26 mouse cellular contexts compared by ENCODE assay signal in genomic region chr11:69423885-69424284, GRCm38 (mm10). TPM values are rescaled to one million over a fixed set of nuclear protein-coding genes. Genes with fewer than 3 reads are reported as not detected.
DNase-seq lines count a peak whose midpoint lies in the region; ATAC-seq and TF ChIP-seq lines count a peak whose summit lies in the region.
"Had no signal": no experiment of that assay in that cellular context is flagged by ENCODE, and none has a peak within 500 bp of the region (broad histone marks: within the 10 kb centered on the region; RNA-seq: fewer than 3 reads in every experiment).

No protein-coding gene starts in this region.

- peak; percentile 3 for DNase-seq in adrenal gland, postnatal 14 days
- no peak for DNase-seq in adrenal gland, postnatal 4 days (ENCODE audit: low spot score in 2 of 2)
- DNase-seq in G1E (ENCODE audit: low spot score): peak; percentile 66
- no peak for DNase-seq in cerebellum, adult 18-20 months
- DNase-seq in kidney, postnatal 25 days: no peak
- DNase-seq: adrenal gland, postnatal 10 days; cerebellum, adult 11-12 months; cerebellum, adult 9-10 months; cerebellum, postnatal 25 days; embryo, embryonic 11 days; gastrocnemius, postnatal 25 days; heart, adult 18-20 months; heart, postnatal 10 days; heart, postnatal 36 days had no signal

- peaks cover 80% of the 10 kb centered on the region for H3K4me1 ChIP-seq in G1E (ENCODE audit: insufficient read depth, low read depth, low read length)
- no peaks in the 10 kb centered on the region for H3K4me1 ChIP-seq in intestine, postnatal 0 days (replicated peaks; ENCODE audit: control insufficient read depth, insufficient read depth, low read length)
- peaks cover 13% of the 10 kb centered on the region; the same call in 1 of the 2 replicates for H3K4me1 ChIP-seq in small intestine, adult 2 months (ENCODE audit: control insufficient read depth, insufficient read depth, insufficient read length, low read length)

- H3K4me3 ChIP-seq in G1E (ENCODE audit: low read depth, low read length): no peak overlapping the region
- no peak overlapping the region for H3K4me3 ChIP-seq in intestine, postnatal 0 days (ENCODE audit: low read depth, low read length)
- H3K4me3 ChIP-seq in small intestine, adult 2 months (ENCODE audit: low read depth, low read length): no peak overlapping the region
- H3K4me3 ChIP-seq: embryonic facial prominence, embryonic 10.5 days; embryonic facial prominence, embryonic 13.5 days; erythroblast, embryonic 14.5 days; forebrain, embryonic 12.5 days; forebrain, embryonic 15.5 days; heart, embryonic 12.5 days; heart, embryonic 15.5 days had no signal

- H3K9me3 ChIP-seq in G1E (replicated peaks): no peaks in the 10 kb centered on the region
- H3K9me3 ChIP-seq in intestine, postnatal 0 days (ENCODE audit: control insufficient read depth): no peaks in the 10 kb centered on the region
- H3K9me3 ChIP-seq: embryonic facial prominence, embryonic 10.5 days; embryonic facial prominence, embryonic 13.5 days; forebrain, embryonic 12.5 days; forebrain, embryonic 15.5 days; heart, embryonic 12.5 days; heart, embryonic 15.5 days had no signal

- H3K4me2 ChIP-seq in intestine, postnatal 0 days (replicated peaks; ENCODE audit: low read depth): peak overlapping the region; percentile 57
- H3K4me2 ChIP-seq: embryonic facial prominence, embryonic 13.5 days; forebrain, embryonic 12.5 days; forebrain, embryonic 15.5 days; heart, embryonic 12.5 days; heart, embryonic 15.5 days; hindbrain, embryonic 14.5 days had no signal

- 0 out of 2 replicates have a peak overlapping the region, but pooled peaks have one; percentile 26 for H3K9ac ChIP-seq in intestine, postnatal 0 days (ENCODE audit: low read depth, low read length)
- H3K9ac ChIP-seq: embryonic facial prominence, embryonic 13.5 days; forebrain, embryonic 12.5 days; forebrain, embryonic 15.5 days; heart, embryonic 12.5 days; heart, embryonic 15.5 days; hindbrain, embryonic 14.5 days had no signal

- H3K36me3 ChIP-seq in G1E (replicated peaks): no peaks in the 10 kb centered on the region
- no peaks in the 10 kb centered on the region for H3K36me3 ChIP-seq in intestine, postnatal 0 days (ENCODE audit: control insufficient read depth, insufficient read depth)
- H3K36me3 ChIP-seq in small intestine, adult 2 months (ENCODE audit: control insufficient read depth, insufficient read depth, low read length): no peaks in the 10 kb centered on the region
- H3K36me3 ChIP-seq: embryonic facial prominence, embryonic 10.5 days; embryonic facial prominence, embryonic 13.5 days; forebrain, embryonic 12.5 days; forebrain, embryonic 15.5 days; heart, embryonic 12.5 days; heart, embryonic 15.5 days had no signal

- 47% methylated on average over 6 of the region's 6 CpGs for WGBS in intestine, postnatal 0 days
- WGBS in small intestine, adult 2 months: 20% methylated on average over 6 of the region's 6 CpGs

- no peaks in the 10 kb centered on the region for H3K27me3 ChIP-seq in G1E (ENCODE audit: insufficient read depth, low read length)
- peaks cover 9% of the 10 kb centered on the region; the same call in 1 of the 2 replicates for H3K27me3 ChIP-seq in intestine, postnatal 0 days (replicated peaks; ENCODE audit: control insufficient read depth, insufficient read depth, low read length)
- H3K27me3 ChIP-seq in small intestine, adult 2 months (ENCODE audit: control insufficient read depth, insufficient read depth, low read length): no peaks in the 10 kb centered on the region

- peak; percentile 42; the same call in 1 of the 2 replicates for TF ChIP-seq POLR2A in small intestine, adult 2 months (IDR thresholded peaks at IDR 0.05; ENCODE audit: low read depth, low read length)

- no peak for TF ChIP-seq CTCF in G1E (IDR thresholded peaks at IDR 0.05; ENCODE audit: low read depth, low read length)
- TF ChIP-seq CTCF in intestine, postnatal 0 days (IDR thresholded peaks at IDR 0.05; ENCODE audit: low read depth): no peak
- TF ChIP-seq CTCF in small intestine, adult 2 months (IDR thresholded peaks at IDR 0.05; ENCODE audit: extremely low read depth, insufficient read length, insufficient replicate concordance, low read depth, low read length): no peak

- no peak for ATAC-seq in G1E (ENCODE audit: extremely low read depth, insufficient number of reproducible peaks, low FRiP score, poor library complexity, severe bottlenecking)
- ATAC-seq in intestine, postnatal 0 days: peak; percentile 83
- ATAC-seq: forebrain, embryonic 15.5 days; hindbrain, postnatal 0 days; Patski had no signal

- H3K27ac ChIP-seq in intestine, postnatal 0 days (ENCODE audit: low read depth, low read length): peak overlapping the region; percentile 84
- H3K27ac ChIP-seq in small intestine, adult 2 months (ENCODE audit: insufficient read depth, low read depth, low read length): peak overlapping the region; percentile 96
- H3K27ac ChIP-seq: embryonic facial prominence, embryonic 10.5 days; embryonic facial prominence, embryonic 13.5 days; forebrain, embryonic 12.5 days; forebrain, embryonic 15.5 days; heart, embryonic 15.5 days; hindbrain, embryonic 14.5 days; hindbrain, postnatal 0 days had no signal

RNA-seq across cellular contexts. Expression of gene Kdm6b, which starts 10.4 kb away (rescaled TPM):
- total RNA-seq in adrenal gland, postnatal 14 days (2021): 53.7 and 61.3 TPM in 2 replicates
- 10 to 100 TPM; 48.7 to 52.5 TPM for total RNA-seq in adrenal gland, postnatal 4 days (2021)
- total RNA-seq in G1E (2014; fragmentation: Nextera tagmentation) (145 and 185 TPM in 2 replicates), G1E (2017) (3.9 and 4.8 TPM in 2 replicates)
- 104 and 111 TPM in 2 replicates for polyA plus RNA-seq in G1E (2012)
- polyA plus RNA-seq in intestine, postnatal 0 days (2015; fragmentation: Nextera tagmentation; extraction: Ambion mirVana): 18.2 and 23.6 TPM in 2 replicates
- 13.5 and 35.4 TPM in 2 replicates for polyA plus RNA-seq in small intestine, adult 2 months (2012; rRNA removed)

RNA-seq across cellular contexts. Expression of gene Tmem88, which starts 25.9 kb away (rescaled TPM):
- total RNA-seq in adrenal gland, postnatal 14 days (2021): 29.5 and 30.2 TPM in 2 replicates
- total RNA-seq in adrenal gland, postnatal 4 days (2021): 10 to 100 TPM; 23.4 to 27.2 TPM
- total RNA-seq in G1E (2014; fragmentation: Nextera tagmentation) (2.6 TPM in 2 replicates), G1E (2017) (0.93 and 1.2 TPM in 2 replicates)
- polyA plus RNA-seq in G1E (2012): 2.2 and 3.0 TPM in 2 replicates
- 24.1 and 24.9 TPM in 2 replicates for polyA plus RNA-seq in intestine, postnatal 0 days (2015; fragmentation: Nextera tagmentation; extraction: Ambion mirVana)
- 11.2 and 16.5 TPM in 2 replicates for polyA plus RNA-seq in small intestine, adult 2 months (2012; rRNA removed)

RNA-seq across cellular contexts. Expression of gene Cyb5d1, which starts 28.5 kb away (rescaled TPM):
- 34.2 and 42.6 TPM in 2 replicates for total RNA-seq in adrenal gland, postnatal 14 days (2021)
- total RNA-seq in adrenal gland, postnatal 4 days (2021): 10 to 100 TPM; 42.0 to 44.3 TPM
- 24.0 and 26.0 TPM in 2 replicates for total RNA-seq in G1E (2014; fragmentation: Nextera tagmentation)
- 36.0 and 41.5 TPM in 2 replicates for total RNA-seq in G1E (2017)
- 3.5 and 9.1 TPM in 2 replicates for polyA plus RNA-seq in G1E (2012)
- 8.6 and 8.9 TPM in 2 replicates for polyA plus RNA-seq in intestine, postnatal 0 days (2015; fragmentation: Nextera tagmentation; extraction: Ambion mirVana)
- polyA plus RNA-seq in small intestine, adult 2 months (2012; rRNA removed): 4.3 and 5.3 TPM in 2 replicates

RNA-seq across cellular contexts. Expression of gene Naa38, which starts 28.6 kb away (rescaled TPM):
- total RNA-seq in adrenal gland, postnatal 14 days (2021): 124 and 137 TPM in 2 replicates
- 100 to 1,000 TPM; 118 to 129 TPM for total RNA-seq in adrenal gland, postnatal 4 days (2021)
- total RNA-seq in G1E (2014; fragmentation: Nextera tagmentation): 96.2 and 98.4 TPM in 2 replicates
- total RNA-seq in G1E (2017): 171 and 204 TPM in 2 replicates
- polyA plus RNA-seq in G1E (2012): 104 and 107 TPM in 2 replicates
- polyA plus RNA-seq in intestine, postnatal 0 days (2015; fragmentation: Nextera tagmentation; extraction: Ambion mirVana): 159 and 164 TPM in 2 replicates
- polyA plus RNA-seq in small intestine, adult 2 months (2012; rRNA removed): 129 and 163 TPM in 2 replicates

RNA-seq across cellular contexts. Expression of gene Chd3, which starts 54.7 kb away (rescaled TPM):
- 109 and 118 TPM in 2 replicates for total RNA-seq in adrenal gland, postnatal 14 days (2021)
- total RNA-seq in adrenal gland, postnatal 4 days (2021): 100 to 1,000 TPM; 164 to 190 TPM
- total RNA-seq in G1E (2014; fragmentation: Nextera tagmentation) (120 TPM in 2 replicates), G1E (2017) (55.6 and 71.0 TPM in 2 replicates)
- 183 and 212 TPM in 2 replicates for polyA plus RNA-seq in G1E (2012)
- 19.4 and 24.8 TPM in 2 replicates for polyA plus RNA-seq in intestine, postnatal 0 days (2015; fragmentation: Nextera tagmentation; extraction: Ambion mirVana)
- 86.3 and 240 TPM in 2 replicates for polyA plus RNA-seq in small intestine, adult 2 months (2012; rRNA removed)

Comparison
In these comparisons a context has a peak if more than half of its experiments do, and no peak if none do; other contexts are left out.
1. DNase-seq: peak in adrenal gland, postnatal 14 days (single experiment) and G1E (single experiment); none in adrenal gland, postnatal 4 days (0 of 2), cerebellum, adult 18-20 months (0 of 2) and kidney, postnatal 25 days (0 of 2).